Mouse (Mus musculus): ENCODE measurements around the gene Prss23. TPM values are rescaled to one million over a fixed set of nuclear protein-coding genes. Genes with fewer than 3 reads are reported as not detected.

The Prss23 gene
- polyA plus RNA-seq, 1 experiment from 2014 or later: 3.9 TPM

GRCm38 (mm10) chr7:89554068-89554467 lies 27.1 kb upstream of the Prss23 start:
- DNase-seq (no peak), ATAC-seq (ENCODE audit: low read depth) (no peak)
- 36% methylated on average over 1 of the region's 1 CpGs for WGBS (ENCODE audit: insufficient replicate concordance)
- H3K27ac ChIP-seq: no peak overlapping the region
- H3K4me2 ChIP-seq: no peak overlapping the region
- H3K4me3 ChIP-seq (replicated peaks): no peak overlapping the region
- no peaks in the 10 kb centered on the region for H3K9me3 ChIP-seq (replicated peaks)
- H3K27me3 ChIP-seq: no peaks in the 10 kb centered on the region
- no peak overlapping the region for H3K9ac ChIP-seq
- H3K36me3 ChIP-seq: no peaks in the 10 kb centered on the region
- no peaks in the 10 kb centered on the region for H3K4me1 ChIP-seq (replicated peaks)

- Histone ChIP-seq H3K27ac (no peak overlapping the region), H3K9ac (no peak overlapping the region), H3K27me3 (no peaks in the 10 kb centered on the region), H3K4me1 (replicated peaks) (no peaks in the 10 kb centered on the region), H3K9me3 (replicated peaks) (no peaks in the 10 kb centered on the region), H3K4me2 (no peak overlapping the region), H3K36me3 (no peaks in the 10 kb centered on the region), H3K4me3 (replicated peaks) (no peak overlapping the region)
- DNase-seq: no peak
- ATAC-seq (ENCODE audit: low read depth): no peak
- WGBS (ENCODE audit: insufficient replicate concordance): 71% methylated on average over 2 of the region's 2 CpGs
Measured at GRCm38 (mm10) chr7:89540976-89541375, 14.0 kb upstream of the Prss23 start.

- no peak for ATAC-seq (ENCODE audit: low read depth)
Measured at GRCm38 (mm10) chr7:89539391-89539790, 12.4 kb upstream of the Prss23 start.

GRCm38 (mm10) chr7:89527430-89527856 lies 456 bp upstream of the Prss23 start:
- Histone ChIP-seq H3K9ac (no peak overlapping the region), H3K4me1 (replicated peaks) (peaks cover 4% of the 10 kb centered on the region; the same call in 1 of the 2 replicates), H3K27ac (no peak overlapping the region), H3K27me3 (no peaks in the 10 kb centered on the region; the same call in 1 of the 2 replicates), H3K36me3 (no peaks in the 10 kb centered on the region), H3K9me3 (replicated peaks) (no peaks in the 10 kb centered on the region), H3K4me3 (replicated peaks) (no peak overlapping the region), H3K4me2 (no peak overlapping the region)
- WGBS (ENCODE audit: insufficient replicate concordance): 20% methylated on average over 4 of the region's 4 CpGs
- no peak for DNase-seq
- 0 out of 2 replicates have a peak, but pooled peaks have one; percentile 45 for ATAC-seq (ENCODE audit: low read depth)

More at GRCm38 (mm10) chr7:89539391-89539790, 12.4 kb upstream of the Prss23 start:
- H3K36me3 ChIP-seq: no peaks in the 10 kb centered on the region
- DNase-seq: no peak
- H3K4me3 ChIP-seq (replicated peaks): no peak overlapping the region
- no peaks in the 10 kb centered on the region for H3K27me3 ChIP-seq
- WGBS (ENCODE audit: insufficient replicate concordance): 58% methylated on average over 6 of the region's 6 CpGs
- no peak overlapping the region for H3K9ac ChIP-seq
- no peak overlapping the region for H3K27ac ChIP-seq
- no peaks in the 10 kb centered on the region for H3K4me1 ChIP-seq (replicated peaks)
- no peak overlapping the region for H3K4me2 ChIP-seq
- no peaks in the 10 kb centered on the region for H3K9me3 ChIP-seq (replicated peaks)

GRCm38 (mm10) chr7:89523816-89524215 lies 3.2 kb downstream of the Prss23 start:
- Histone ChIP-seq H3K27ac (no peak overlapping the region), H3K36me3 (no peaks in the 10 kb centered on the region), H3K9ac (no peak overlapping the region), H3K4me3 (replicated peaks) (no peak overlapping the region), H3K4me1 (replicated peaks) (peaks cover 8% of the 10 kb centered on the region), H3K9me3 (replicated peaks) (no peaks in the 10 kb centered on the region), H3K4me2 (no peak overlapping the region), H3K27me3 (peaks cover 2% of the 10 kb centered on the region; the same call in 1 of the 2 replicates)
- ATAC-seq (ENCODE audit: low read depth): no peak
- no peak for DNase-seq
- 65% methylated on average over 4 of the region's 4 CpGs for WGBS (ENCODE audit: insufficient replicate concordance)

- DNase-seq (no peak), ATAC-seq (ENCODE audit: low read depth) (no peak)
- Histone ChIP-seq H3K36me3 (no peaks in the 10 kb centered on the region), H3K4me2 (no peak overlapping the region), H3K4me3 (replicated peaks) (no peak overlapping the region), H3K9me3 (replicated peaks) (no peaks in the 10 kb centered on the region), H3K9ac (no peak overlapping the region), H3K4me1 (replicated peaks) (peaks cover 8% of the 10 kb centered on the region), H3K27me3 (peaks cover 16% of the 10 kb centered on the region), H3K27ac (no peak overlapping the region)
- WGBS (ENCODE audit: insufficient replicate concordance): 45% methylated on average over 10 of the region's 10 CpGs
Measured at GRCm38 (mm10) chr7:89522170-89522569, 4.8 kb downstream of the Prss23 start.

- H3K36me3 ChIP-seq: no peaks in the 10 kb centered on the region
- H3K27me3 ChIP-seq: peaks cover 34% of the 10 kb centered on the region
- peaks cover 5% of the 10 kb centered on the region; the same call in 1 of the 2 replicates for H3K4me1 ChIP-seq (replicated peaks)
- ATAC-seq (ENCODE audit: low read depth) (peak; percentile 75), DNase-seq (no peak)
- peak overlapping the region; percentile 55 for H3K4me3 ChIP-seq (replicated peaks)
- no peaks in the 10 kb centered on the region for H3K9me3 ChIP-seq (replicated peaks)
- WGBS (ENCODE audit: insufficient replicate concordance): 2% methylated on average over 61 of the region's 61 CpGs
- H3K9ac ChIP-seq: peak overlapping the region; percentile 22; the same call in 1 of the 2 replicates
- peak overlapping the region; percentile 64 for H3K4me2 ChIP-seq
- H3K27ac ChIP-seq: no peak overlapping the region
Measured at GRCm38 (mm10) chr7:89517460-89518390, 9.3 kb downstream of the Prss23 start.

- Histone ChIP-seq H3K27me3 (peaks cover 34% of the 10 kb centered on the region), H3K4me2 (peak overlapping the region; percentile 64), H3K9ac (peak overlapping the region; percentile 22; the same call in 1 of the 2 replicates), H3K9me3 (replicated peaks) (no peaks in the 10 kb centered on the region), H3K27ac (no peak overlapping the region), H3K36me3 (no peaks in the 10 kb centered on the region), H3K4me3 (replicated peaks) (peak overlapping the region; percentile 55), H3K4me1 (replicated peaks) (no peaks in the 10 kb centered on the region)
- DNase-seq (no peak), ATAC-seq (ENCODE audit: low read depth) (peak; percentile 31; the same call in 1 of the 2 replicates)
- WGBS (ENCODE audit: insufficient replicate concordance): 7% methylated on average over 32 of the region's 32 CpGs
Measured at GRCm38 (mm10) chr7:89516551-89517459, 10.2 kb downstream of the Prss23 start.

- Histone ChIP-seq H3K27ac (no peak overlapping the region), H3K27me3 (peaks cover 17% of the 10 kb centered on the region), H3K4me3 (replicated peaks) (no peak overlapping the region), H3K9me3 (replicated peaks) (no peaks in the 10 kb centered on the region), H3K4me2 (no peak overlapping the region), H3K36me3 (no peaks in the 10 kb centered on the region), H3K9ac (no peak overlapping the region), H3K4me1 (replicated peaks) (no peaks in the 10 kb centered on the region)
- WGBS (ENCODE audit: insufficient replicate concordance): 61% methylated on average over 4 of the region's 4 CpGs
- DNase-seq (no peak), ATAC-seq (ENCODE audit: low read depth) (no peak)
Measured at GRCm38 (mm10) chr7:89511921-89512514, 15.0 kb downstream of the Prss23 start.

GRCm38 (mm10) chr7:89508672-89509071 lies 18.3 kb downstream of the Prss23 start:
- Histone ChIP-seq H3K9me3 (replicated peaks) (no peaks in the 10 kb centered on the region), H3K27me3 (no peaks in the 10 kb centered on the region), H3K27ac (no peak overlapping the region), H3K9ac (no peak overlapping the region), H3K36me3 (no peaks in the 10 kb centered on the region), H3K4me1 (replicated peaks) (no peaks in the 10 kb centered on the region), H3K4me3 (replicated peaks) (no peak overlapping the region), H3K4me2 (no peak overlapping the region)
- DNase-seq (no peak), ATAC-seq (ENCODE audit: low read depth) (no peak)
- 70% methylated on average over 4 of the region's 4 CpGs for WGBS (ENCODE audit: insufficient replicate concordance)

Data from liver, embryonic 13.5 days (tissue).